Mouse (Mus musculus) macrophage (primary cell): ENCODE results near the gene Syn3. TPM values are rescaled to one million over a fixed set of nuclear protein-coding genes. Genes with fewer than 3 reads are reported as not detected.
"Not testable (repeated sequence)": the region's sequence is repeated elsewhere in the genome, so short reads cannot be mapped to it uniquely, and the experiment has no call there.

ENCODE experiments used
- H3K27ac ChIP-seq: fragments of 350-480 bp; formaldehyde crosslinking; 2 replicates; pipeline ENCODE4 v1.9.0; 2021
- H3K36me3 ChIP-seq: fragments of 350-480 bp; formaldehyde crosslinking; 2 replicates; pipeline ENCODE4 v1.9.0; 2021; ENCODE audit errors: inconsistent target
- H3K4me3 ChIP-seq: fragments of 350-480 bp; formaldehyde crosslinking; 2 replicates; pipeline ENCODE4 v1.9.0; 2021; ENCODE audit errors: inconsistent target
- H3K79me2 ChIP-seq: fragments of 350-480 bp; formaldehyde crosslinking; 2 replicates; pipeline ENCODE4 v1.9.0; 2021; ENCODE audit errors: inconsistent target
- WGBS: methylation state at CpG from one replicate; pipeline ENCODE4 v1.1.7; 2026; ENCODE audit warnings: inconsistent platforms; ENCODE audit not compliant: missing documents; 5-methylcytosine and 5-hydroxymethylcytosine counted together
- polyA plus RNA-seq: library from polyadenylated mRNA; stranded (reverse); fragments of 250-400 nt; gene quantifications from 3 replicates; pipeline ENCODE4 v1.2.4, GENCODE M21; 2018; ENCODE audit warnings: inconsistent platforms

Syn3 gene
- polyA plus RNA-seq, 1 experiment from 2014 or later: 0.07 TPM

GRCm38 (mm10) chr10:86149029-86149818, 349.5 kb downstream of the Syn3 start:
- 88% methylated on average over 3 of the region's 3 CpGs for WGBS
- no peak overlapping the region for H3K27ac ChIP-seq

DNA sequence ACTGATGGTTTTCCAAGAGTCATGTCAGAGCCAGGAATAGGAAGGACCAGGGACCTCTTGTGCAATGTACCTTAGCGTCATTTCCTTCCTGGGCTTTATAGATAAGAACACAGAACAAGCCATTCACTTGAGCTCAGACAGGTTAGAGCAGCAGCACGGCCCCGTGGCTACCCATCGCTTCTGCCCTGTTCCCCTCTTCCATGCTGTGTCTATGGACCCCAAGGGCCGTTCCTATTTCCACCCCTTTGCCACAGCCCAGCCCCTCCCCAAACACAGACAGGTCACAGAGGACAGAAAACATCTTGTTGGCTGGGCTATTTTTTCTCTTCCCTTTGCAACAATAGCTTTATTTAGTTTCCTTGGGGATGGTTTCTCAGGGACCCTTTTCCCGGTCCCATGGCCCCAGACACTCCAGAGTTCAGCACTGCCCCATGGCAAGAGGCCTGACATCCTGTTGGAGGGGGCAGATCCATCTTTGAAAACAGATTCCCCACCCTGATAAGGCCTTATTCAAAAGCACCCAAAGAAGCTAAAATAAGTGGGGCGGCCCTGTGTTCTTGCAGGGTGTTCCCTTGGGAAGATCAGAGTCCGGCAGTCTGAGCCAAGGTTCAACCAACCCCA, 359.5 kb downstream of the Syn3 start:
- Histone ChIP-seq H3K36me3 (no peaks in the 10 kb centered on the region), H3K4me3 (no peak overlapping the region), H3K79me2 (no peaks in the 10 kb centered on the region), H3K27ac (no peak overlapping the region)
- 40% methylated on average over 7 of the region's 8 CpGs for WGBS

More at GRCm38 (mm10) chr10:86149029-86149818, 349.5 kb downstream of the Syn3 start:
- no peaks in the 10 kb centered on the region for H3K79me2 ChIP-seq
- no peak overlapping the region for H3K4me3 ChIP-seq
- H3K36me3 ChIP-seq: no peaks in the 10 kb centered on the region

DNA sequence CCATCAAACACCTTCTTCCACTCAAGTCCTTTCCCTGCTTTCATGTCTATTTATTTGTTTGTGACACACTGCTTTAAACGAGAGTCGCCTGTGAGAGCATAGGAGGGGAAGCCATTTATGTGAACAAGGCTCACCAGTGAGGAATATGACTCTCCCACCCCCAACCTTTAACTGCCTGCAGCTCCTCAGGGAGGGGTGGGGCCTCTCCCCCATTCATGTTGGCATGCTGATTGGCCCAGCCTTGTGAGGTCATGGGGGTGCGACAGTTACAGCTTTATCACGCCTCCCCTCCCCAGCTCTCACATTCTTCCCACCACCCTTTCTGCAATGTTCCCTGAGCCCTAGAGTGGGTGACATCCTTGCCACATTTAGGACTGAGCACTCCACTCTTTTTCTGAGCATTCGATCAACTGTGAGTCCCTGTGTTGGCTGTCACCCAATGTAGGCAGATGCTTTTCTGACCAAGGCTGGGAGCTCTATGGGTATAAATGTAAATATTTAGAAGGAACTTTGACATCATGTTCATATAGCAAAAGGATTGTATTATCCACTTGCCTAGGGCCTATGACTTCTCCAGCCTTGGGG, 361.0 kb downstream of the Syn3 start:
- WGBS: 90% methylated on average over 5 of the region's 5 CpGs
- Histone ChIP-seq H3K4me3 (no peak overlapping the region), H3K27ac (no peak overlapping the region), H3K79me2 (no peaks in the 10 kb centered on the region), H3K36me3 (no peaks in the 10 kb centered on the region)

DNA sequence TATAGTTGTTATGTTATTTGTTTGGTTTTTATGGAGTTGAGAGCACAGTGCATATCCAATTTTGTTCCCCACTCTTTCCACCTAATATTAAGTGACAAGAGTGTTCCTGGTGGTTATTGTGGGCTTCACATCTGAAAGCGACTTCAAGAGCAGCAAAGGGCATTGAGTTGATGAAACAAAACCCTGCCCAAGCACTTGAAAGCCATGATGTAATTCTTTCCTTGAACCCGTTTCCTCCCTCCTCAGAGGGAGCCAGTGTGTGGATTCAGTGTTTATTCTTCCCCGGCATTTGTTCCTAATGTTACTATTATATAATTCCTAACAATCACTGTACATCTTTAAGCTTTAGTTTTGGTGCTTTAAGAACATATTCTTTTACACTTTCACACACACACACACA, 361.6 kb downstream of the Syn3 start:
- Histone ChIP-seq H3K27ac (no peak overlapping the region), H3K4me3 (no peak overlapping the region), H3K36me3 (no peaks in the 10 kb centered on the region), H3K79me2 (no peaks in the 10 kb centered on the region)
- WGBS: 87% methylated on average over 3 of the region's 3 CpGs

- H3K27ac ChIP-seq: no peak overlapping the region
- no peaks in the 10 kb centered on the region for H3K36me3 ChIP-seq
- H3K79me2 ChIP-seq: no peaks in the 10 kb centered on the region
- H3K4me3 ChIP-seq: no peak overlapping the region
- 100% methylated on average over 1 of the region's 1 CpGs for WGBS
Observed at GRCm38 (mm10) chr10:86136249-86136648, 362.4 kb downstream of the Syn3 start.

DNA sequence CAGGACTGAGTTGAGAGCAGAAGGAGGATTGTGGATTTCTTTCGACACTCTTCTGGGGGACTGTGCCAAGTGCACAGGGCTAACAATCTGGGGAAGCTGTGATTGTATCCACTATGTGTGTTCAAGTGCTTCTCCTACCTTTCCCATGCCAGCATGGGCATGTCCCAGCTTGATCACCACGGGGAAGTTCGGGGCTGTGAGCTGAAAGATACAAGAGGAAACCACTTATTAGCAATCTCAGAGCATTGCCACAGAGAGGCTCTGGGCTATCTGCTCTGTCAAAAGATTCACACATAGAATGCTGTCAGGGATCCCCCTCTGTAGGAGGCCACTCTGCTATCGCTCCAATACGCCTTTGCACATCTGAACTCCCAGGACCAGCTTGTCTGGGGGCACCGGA, 363.8 kb downstream of the Syn3 start:
- H3K27ac ChIP-seq: no peak overlapping the region
- WGBS: 66% methylated on average over 6 of the region's 6 CpGs
- no peaks in the 10 kb centered on the region for H3K79me2 ChIP-seq
- no peaks in the 10 kb centered on the region for H3K36me3 ChIP-seq
- no peak overlapping the region for H3K4me3 ChIP-seq

GRCm38 (mm10) chr10:86134336-86134735, 364.4 kb downstream of the Syn3 start:
- Histone ChIP-seq H3K79me2 (no peaks in the 10 kb centered on the region), H3K27ac (no peak overlapping the region), H3K36me3 (no peaks in the 10 kb centered on the region), H3K4me3 (no peak overlapping the region)
- 95% methylated on average over 5 of the region's 5 CpGs for WGBS

DNA sequence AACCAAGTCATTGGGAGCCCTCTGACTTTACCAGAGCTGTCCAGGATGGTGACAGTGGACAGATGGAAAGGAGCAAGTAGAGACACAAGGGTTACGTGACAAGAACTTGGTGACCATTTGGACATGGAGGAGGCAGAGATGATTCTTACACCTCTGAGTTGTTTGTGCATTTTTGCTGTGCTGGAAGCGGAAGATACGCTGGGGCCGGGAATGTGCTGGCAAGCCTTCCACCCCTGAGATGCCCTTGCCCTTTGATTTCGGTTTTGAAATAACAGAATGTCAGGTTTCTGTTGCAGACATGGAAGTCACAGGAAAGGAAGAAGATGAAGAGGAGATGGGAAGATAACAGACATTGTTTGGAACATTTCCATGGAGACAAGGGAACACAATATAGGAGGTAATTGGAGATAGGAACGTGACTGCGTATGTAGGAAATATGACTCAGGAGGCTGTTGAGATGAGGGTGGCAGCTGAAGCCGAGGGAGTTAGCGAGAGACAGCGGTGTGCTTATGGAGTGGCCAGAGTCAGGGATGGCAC, 366.2 kb downstream of the Syn3 start:
- H3K27ac ChIP-seq: no peak overlapping the region
- WGBS: 98% methylated on average over 10 of the region's 10 CpGs
- no peak overlapping the region for H3K4me3 ChIP-seq
- no peaks in the 10 kb centered on the region for H3K36me3 ChIP-seq
- H3K79me2 ChIP-seq: no peaks in the 10 kb centered on the region

GRCm38 (mm10) chr10:86129046-86129445, 369.6 kb downstream of the Syn3 start:
- Histone ChIP-seq H3K79me2 (no peaks in the 10 kb centered on the region), H3K27ac (no peak overlapping the region), H3K4me3 (no peak overlapping the region), H3K36me3 (no peaks in the 10 kb centered on the region)
- 98% methylated on average over 6 of the region's 6 CpGs for WGBS

GRCm38 (mm10) chr10:86126478-86126877, 372.2 kb downstream of the Syn3 start:
- Histone ChIP-seq H3K4me3 (no peak overlapping the region), H3K36me3 (no peaks in the 10 kb centered on the region), H3K79me2 (no peaks in the 10 kb centered on the region), H3K27ac (no peak overlapping the region)
- WGBS: 94% methylated on average over 11 of the region's 11 CpGs

DNA sequence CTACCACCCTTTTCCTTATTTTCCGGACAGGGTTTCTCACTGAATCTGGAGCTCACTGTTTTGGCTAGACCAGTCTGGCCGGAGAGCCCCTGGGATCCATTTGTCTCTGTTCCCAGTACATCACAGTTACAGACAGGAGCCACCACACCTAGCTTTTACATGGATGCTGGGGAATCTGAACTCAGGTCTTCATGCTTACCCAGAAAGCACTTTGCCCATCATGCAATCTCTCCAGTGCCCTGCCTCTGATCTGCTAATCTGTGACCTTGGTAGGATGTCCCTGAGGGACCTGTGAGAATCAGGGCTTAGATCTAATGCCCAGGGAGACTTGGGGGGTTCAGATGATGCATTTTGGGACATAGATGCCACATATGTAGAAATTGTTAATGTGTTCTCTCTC, 373.3 kb downstream of the Syn3 start:
- no peak overlapping the region for H3K27ac ChIP-seq
- no peak overlapping the region for H3K4me3 ChIP-seq
- WGBS: 83% methylated on average over 2 of the region's 2 CpGs
- no peaks in the 10 kb centered on the region for H3K36me3 ChIP-seq
- H3K79me2 ChIP-seq: no peaks in the 10 kb centered on the region

DNA sequence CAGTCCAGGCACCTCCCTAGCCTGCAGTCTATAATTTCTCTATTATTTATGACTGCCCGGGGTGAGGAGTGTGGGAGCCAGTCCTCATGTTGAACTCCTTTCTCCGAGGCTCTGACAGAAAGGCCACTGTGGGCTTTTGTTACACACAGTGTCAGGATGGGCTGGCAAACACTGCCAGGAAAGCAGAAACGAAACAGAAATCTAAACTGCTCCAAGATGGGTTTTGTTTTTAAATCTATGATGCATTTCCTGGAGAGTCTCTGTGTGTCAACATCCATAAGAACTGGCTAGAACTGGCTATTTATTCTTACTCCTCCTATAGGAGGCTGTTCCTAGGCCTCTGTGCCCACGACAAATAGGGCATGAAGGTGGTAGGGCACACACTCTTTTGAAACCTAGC, 374.6 kb downstream of the Syn3 start:
- H3K36me3 ChIP-seq: no peaks in the 10 kb centered on the region
- 39% methylated on average over 4 of the region's 4 CpGs for WGBS
- no peak overlapping the region for H3K27ac ChIP-seq
- no peak overlapping the region for H3K4me3 ChIP-seq
- H3K79me2 ChIP-seq: no peaks in the 10 kb centered on the region

DNA sequence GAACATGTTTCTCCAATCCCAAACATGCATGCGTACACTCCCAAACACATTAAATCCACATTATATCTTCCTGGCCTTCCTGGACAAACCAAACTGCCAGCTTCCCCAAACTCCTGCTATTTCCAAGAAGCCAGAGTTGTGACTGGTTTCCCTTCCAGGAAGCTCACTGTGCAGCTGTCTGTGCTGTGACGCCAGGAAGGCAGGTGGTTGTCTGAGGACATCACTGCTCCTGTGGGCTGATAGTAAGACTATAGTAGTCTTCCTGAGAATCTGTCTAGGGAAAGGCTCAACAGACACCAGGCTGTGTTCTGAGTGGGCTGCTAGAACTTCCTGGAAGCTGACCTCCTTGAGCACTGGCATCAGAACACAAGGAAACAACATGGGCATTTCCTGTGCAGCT, 375.5 kb downstream of the Syn3 start:
- H3K79me2 ChIP-seq: no peaks in the 10 kb centered on the region
- no peak overlapping the region for H3K4me3 ChIP-seq
- WGBS: 80% methylated on average over 2 of the region's 2 CpGs

DNA sequence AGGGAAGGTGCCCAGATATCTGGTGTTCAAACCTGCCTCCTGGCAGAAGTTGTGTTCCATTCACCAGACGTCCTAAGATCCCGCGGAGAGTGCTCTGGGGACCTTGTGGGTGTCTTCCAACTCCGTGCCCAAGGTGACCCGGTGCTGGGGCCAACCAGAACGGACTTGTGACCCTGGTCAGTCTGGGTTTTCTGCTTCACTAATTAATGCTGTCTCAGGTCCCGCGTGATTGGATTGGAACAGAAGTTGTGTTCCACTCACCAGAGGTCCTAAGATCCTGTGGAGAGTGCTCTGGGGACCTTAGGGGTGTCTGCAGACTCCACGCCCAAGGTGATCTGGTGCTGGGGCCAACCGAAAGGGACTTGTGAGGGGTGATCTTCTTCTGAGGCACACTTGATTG, 376.2 kb downstream of the Syn3 start:
- not testable (repeated sequence) for H3K36me3 ChIP-seq
- 94% methylated on average over 10 of the region's 10 CpGs for WGBS

More for the DNA sequence above, 375.5 kb downstream of the Syn3 start:
- no peak overlapping the region for H3K27ac ChIP-seq
- H3K36me3 ChIP-seq: no peaks in the 10 kb centered on the region

GRCm38 (mm10) chr10:86116268-86116667, 382.4 kb downstream of the Syn3 start:
- Histone ChIP-seq H3K4me3 (no peak overlapping the region), H3K36me3 (no peaks in the 10 kb centered on the region), H3K27ac (no peak overlapping the region), H3K79me2 (no peaks in the 10 kb centered on the region)
- WGBS: 95% methylated on average over 2 of the region's 2 CpGs

More for the DNA sequence above, 376.2 kb downstream of the Syn3 start:
- not testable (repeated sequence) for H3K27ac ChIP-seq, H3K4me3 ChIP-seq, H3K79me2 ChIP-seq
